Mouse (Mus musculus): Measurements from ENCODE around the gene Egln1. TPM values are rescaled to one million over a fixed set of nuclear protein-coding genes. Genes with fewer than 3 reads are reported as not detected.
A peak's percentile ranks its signal among the peaks of the same experiment; 100 is the strongest.

Gene Egln1
- total RNA-seq, 2 experiments from 2014 or later = 61.4 to 69.5 TPM

DNA sequence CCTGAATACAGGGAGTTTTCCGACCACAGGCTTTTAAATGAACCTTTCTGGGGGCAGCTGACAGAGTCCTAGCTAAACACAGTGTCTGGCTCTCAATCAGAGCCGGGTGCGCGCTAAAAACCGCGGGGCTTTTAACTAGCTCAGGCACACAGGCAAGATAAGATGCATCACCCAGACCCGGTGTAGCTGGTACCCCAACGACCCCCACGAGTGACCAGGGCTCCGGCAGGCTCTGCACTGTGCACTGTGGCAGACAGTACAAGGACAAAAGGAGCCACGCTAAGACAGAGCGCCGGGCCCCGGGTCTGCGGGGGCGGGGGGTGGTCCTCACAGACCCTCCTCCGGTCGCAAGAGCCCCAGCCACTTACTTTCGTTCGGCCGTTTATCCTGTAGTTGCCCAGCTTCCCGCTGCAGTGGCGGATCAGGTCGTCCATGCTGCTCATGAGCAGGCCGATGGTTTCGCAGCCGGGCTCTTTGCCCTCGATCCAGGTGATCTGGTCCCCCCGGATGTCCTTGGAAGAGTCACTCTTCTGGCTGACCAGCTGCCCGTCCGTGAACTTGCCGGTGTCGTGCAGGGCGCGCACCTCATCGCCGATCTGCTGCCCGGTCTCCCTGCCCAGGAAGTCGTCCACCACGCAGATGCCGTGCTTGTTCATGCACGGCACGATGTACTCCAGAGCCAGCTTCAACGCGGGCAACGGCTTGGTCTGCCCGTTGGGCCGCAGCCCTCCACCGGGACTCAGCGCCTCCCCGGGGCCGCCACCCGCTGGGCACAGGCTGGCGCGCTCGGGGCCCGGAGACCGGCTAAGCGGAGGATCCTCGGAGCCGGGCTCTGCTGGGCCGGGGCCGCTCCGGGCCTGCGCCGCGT lies 1.0 kb downstream of the Egln1 start:
- DNase-seq (ENCODE audit: low spot score in 2 of 2) = peak; percentile 30 to 50

DNA sequence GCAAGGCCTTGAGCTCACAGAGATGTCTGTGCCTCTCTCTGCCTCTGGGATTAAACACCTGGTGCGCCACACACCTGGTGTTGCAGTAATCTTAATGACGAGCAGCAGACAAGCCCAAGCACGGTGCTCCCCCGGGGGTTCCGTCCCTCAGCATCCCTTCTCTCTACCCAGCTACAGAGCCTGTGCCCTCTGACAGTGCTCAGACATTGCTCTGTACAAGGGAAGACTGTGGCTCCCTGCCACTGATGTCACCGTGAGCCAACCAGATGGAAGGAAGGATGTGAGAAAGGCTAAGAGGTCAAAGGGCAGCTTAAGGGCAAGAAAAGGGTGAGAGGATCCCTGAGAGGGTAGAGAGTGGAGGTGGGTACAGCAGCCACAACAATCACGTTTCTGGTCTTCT lies 4.7 kb downstream of the Egln1 start:
- no peak for DNase-seq (ENCODE audit: low spot score in 2 of 2)

DNA sequence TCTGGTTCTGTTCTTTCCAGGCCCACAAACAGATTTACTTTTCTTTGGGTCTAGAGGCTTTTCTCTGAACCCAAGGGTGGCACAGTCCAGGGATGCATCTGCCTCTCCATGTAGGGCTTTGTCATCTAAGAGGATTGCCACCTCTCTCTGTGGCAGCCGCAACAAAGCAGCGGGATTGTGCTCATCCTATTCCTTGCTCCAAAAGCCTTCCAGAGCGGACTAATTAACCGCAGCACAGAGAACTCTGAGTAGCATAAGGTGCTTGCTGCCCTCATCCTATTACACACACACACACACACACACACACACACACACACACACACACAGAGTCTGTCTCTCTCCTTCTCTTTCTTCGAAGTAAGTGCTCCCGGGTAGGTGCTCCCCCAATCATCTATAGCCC lies 5.3 kb downstream of the Egln1 start:
- DNase-seq (ENCODE audit: low spot score in 2 of 2) = no peak

DNA sequence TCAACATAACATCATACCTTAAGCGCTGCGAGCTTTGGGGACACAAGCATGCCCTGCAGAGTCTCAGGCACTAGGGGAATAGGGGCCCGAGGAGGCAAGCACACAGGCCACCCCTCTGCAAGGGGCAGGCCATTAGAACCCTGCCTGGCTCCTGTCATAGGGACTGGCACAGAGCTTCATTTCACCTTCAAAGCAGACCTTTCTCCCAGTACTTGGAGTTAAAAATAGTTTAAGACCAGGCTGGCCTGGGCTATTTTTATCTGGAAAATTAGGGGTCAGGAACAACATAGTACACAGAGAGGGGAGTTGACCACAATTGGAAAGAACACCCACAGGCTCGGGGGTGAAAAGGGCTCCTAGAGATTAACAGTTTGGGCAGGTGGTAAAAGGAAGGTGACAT lies 11.8 kb downstream of the Egln1 start:
- DNase-seq (ENCODE audit: low spot score in 2 of 2) = no peak

DNA sequence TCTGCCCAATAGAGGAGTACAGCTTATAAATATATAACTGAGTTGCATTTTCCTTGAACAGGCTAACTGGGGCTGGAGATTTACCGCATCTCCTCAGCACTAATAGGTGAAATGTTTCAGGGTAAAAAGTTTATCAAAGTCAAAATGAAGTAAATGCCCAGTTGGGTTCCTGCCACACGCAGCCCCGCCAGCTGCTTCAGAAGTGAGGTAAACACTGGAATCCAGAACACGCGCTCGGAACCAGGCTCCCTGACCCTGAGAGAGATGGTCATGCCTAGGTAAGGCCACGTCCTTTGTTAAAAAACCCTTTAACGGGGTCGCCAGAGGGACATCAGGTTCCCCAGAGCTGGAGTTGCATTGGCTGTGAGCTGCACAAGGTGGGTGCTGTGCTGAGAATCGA lies 12.4 kb downstream of the Egln1 start:
- DNase-seq (ENCODE audit: low spot score in 2 of 2) = no peak

DNA sequence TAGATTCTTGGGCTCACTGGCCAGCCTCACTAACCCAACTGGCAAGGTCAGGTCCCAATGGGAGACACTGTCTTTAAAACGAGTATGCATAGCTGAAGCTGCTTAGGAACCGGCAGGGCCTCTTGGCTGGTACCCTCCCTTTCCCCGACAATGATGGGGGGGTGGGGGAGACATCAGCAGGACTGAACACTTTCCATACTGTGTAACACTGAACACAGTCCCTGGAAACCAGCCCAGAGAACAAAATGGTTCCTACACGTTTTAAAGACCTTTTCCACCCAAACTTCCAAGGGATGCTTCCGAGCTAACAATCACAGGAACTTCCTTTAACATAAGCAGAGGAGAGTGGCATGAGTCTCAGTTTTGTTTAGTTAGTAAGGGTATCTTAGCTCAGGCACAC lies 14.0 kb downstream of the Egln1 start:
- no peak for DNase-seq (ENCODE audit: low spot score in 2 of 2)

DNA sequence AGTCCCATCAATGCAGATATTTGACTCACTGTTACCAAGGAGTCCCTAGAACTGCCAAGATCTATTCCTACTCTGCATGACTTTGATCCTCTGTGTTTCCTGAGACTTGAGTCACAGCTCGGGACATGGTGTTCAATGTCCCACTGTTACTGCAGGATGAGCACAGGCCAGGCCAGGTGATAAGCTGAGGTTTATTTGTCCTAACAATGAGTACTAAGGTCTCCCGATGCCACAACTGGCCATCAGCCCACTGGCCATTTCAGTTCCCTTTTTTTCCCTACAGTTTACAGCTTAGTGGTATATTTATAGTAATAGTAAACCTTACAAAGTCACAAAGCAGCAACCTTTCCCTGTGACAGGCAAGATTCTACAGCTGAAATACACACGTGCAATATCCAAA lies 16.7 kb downstream of the Egln1 start:
- no peak for DNase-seq (ENCODE audit: low spot score in 2 of 2)

DNA sequence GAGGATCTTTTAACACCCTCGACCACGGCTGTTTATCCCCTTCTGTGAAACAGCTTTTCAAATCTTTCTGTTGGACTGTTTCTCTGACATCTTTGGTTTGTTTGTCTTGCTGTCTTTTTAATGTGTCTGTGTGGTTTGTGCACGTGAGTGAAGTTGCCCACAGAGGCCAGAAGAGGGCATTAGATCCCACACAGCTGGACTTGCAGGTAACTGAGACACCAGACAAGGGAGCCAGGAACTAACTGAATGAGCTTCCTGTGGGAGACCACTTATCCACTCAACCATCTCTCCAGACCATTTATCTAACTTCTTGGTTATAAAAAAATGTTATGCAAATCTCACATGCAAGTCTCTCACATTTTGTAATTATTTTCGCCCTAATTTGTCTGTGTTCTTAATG lies 18.5 kb downstream of the Egln1 start:
- no peak for DNase-seq (ENCODE audit: low spot score in 2 of 2)

DNA sequence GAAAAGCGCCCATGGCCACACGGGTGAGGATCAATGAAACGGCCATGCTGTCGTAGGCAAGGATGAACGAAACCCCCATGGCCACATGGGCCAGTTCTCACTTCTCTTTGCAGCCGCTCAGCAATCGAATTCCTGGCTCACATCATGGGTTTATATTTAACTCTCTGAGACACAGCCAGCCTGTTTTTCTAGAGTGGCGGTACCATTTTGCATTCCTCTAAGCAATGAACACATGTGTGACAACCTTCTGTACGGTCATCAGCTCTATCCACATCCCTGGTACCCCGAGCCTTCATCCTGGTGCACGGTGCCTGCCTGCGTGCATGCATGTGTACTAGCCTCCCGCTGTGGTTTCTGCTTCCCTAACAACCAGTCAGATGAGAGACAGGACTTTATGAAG lies 19.0 kb downstream of the Egln1 start:
- DNase-seq (ENCODE audit: low spot score in 2 of 2) = no peak

DNA sequence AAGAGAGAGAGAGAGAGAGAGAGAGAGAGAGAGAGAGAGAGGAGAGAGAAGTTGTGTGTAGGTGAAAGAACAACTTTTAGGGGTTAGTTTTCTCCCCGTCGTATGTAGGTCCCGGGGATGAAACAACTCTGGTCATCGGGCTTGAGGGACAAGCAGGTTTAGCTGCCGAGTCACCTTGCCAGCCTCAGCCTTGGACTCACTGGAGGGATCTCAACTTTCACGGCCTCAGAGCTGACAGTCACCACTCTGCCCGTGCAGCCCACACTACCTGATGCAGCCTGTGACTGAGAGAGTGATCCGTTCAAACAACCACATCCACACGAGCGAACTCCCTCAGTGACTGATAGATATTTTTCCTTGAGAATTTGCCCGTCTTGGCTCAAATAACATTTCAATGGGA lies 20.1 kb downstream of the Egln1 start:
- no peak for DNase-seq (ENCODE audit: low spot score in 2 of 2)

DNA sequence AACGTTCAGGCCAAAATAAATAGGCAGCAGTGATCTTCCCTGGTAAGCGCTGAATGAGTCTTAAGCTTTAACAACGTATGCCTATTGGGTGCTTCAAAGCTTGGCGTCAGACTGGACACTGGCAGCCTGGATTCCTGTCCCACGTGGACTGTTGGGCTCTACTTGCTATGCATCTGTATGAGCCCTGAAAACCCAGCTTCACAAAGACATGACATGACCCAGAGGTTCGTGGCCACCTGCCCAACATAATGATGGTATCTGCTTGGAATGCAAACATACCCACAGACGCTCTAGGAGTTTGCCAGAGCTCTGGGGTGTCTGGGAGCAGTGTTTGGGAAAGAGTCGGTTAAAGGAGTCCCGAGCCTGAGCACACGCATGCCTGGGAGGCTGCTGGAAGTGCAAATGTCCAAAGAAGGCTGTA lies 22.8 kb downstream of the Egln1 start:
- no peak for DNase-seq (ENCODE audit: low spot score in 2 of 2)

DNA sequence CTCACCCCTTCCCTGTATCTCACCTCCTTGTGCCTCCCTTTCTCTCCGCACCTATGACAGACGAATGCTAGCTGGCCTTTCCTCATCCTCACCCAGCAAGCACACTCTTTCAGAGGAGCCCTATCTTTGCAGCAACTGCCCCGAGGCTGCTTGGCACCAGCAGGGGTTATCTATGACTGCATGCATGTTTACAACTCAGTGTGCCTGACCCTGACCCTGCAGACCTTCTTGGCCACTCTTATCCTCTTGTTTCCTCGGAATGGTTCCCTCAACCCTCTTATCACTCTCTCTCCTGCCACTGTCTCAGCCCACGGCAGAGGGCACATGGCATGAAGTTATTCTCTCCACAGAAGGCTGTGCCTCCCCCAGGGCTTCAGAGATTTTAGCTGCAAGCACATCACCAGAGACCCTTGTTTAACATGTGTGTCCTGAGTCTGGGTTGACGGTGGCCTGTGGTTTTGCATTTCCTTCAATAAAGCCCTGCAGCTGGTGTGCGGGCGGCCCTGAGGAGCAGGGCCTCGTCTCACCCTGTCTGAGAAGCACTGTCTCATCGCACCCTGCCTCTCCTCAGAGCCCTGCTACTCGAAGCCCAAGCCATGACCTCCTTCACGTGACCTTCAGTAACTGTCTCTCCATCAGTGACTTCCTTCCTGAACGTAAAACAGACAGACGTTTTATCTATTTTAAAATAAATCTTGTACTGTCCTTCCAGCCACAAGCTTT lies 23.4 kb downstream of the Egln1 start:
- no peak for DNase-seq (ENCODE audit: low spot score in 2 of 2)

DNA sequence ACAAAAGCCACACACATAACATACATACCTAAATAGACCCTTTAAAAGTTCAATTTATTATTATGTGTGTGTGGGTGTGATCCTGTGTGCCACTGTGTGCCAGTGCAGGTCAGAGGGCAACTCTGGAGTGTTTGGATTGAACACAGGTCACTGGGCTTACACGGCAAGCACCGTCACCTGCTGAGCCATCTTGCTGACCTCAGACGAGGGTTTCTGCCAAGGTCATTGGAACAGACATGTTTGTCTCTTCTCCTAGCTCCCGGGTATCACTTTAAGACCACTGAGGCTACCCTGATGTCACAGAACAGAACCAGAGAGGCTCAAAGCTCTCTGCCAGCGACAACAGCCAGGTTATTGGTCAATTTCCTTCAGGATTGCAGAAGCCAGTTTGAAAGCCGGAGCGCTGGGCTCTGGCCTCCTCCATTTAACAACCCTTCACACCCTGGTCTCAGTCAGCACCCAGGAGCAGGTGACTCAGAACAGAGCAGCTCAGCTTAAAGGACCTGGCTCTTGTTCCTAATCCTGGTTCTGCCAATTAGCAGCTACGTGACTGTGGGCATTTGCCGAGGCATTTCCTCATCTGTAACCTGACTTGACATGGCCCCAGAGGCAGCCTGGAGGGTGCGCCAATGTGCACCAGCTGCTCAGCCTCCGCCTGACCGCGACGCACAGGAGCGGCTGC lies 25.0 kb downstream of the Egln1 start:
- DNase-seq (ENCODE audit: low spot score in 2 of 2) = no peak

DNA sequence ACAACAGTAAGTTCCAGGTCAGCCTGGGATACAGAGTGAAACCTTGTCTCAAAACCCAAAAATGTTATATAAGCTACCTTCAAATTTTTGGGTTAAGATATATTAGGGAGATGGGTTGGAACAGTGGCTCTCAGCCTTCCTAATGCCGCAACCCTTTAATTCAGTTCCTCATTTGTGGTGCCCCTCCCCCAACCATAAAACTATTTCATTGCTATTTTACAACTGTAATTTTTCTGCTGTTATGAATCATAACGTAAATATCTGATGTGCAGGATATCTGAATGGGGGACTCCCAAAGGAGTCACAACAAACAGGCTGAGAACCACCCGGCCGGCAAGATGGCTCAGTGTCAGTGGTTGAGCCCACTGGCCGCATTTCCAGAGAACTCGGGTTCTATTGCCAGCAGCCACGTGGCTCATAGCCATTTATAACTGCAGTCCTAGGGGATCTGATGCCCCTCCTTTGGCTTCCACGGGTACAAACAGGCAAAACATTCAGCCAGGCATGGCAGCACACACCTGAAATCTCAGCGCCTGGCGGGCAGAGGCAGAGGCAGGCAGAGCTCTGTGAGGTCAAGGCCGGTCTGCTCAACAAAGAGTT lies 26.5 kb downstream of the Egln1 start:
- no peak for DNase-seq (ENCODE audit: low spot score in 2 of 2)

DNA sequence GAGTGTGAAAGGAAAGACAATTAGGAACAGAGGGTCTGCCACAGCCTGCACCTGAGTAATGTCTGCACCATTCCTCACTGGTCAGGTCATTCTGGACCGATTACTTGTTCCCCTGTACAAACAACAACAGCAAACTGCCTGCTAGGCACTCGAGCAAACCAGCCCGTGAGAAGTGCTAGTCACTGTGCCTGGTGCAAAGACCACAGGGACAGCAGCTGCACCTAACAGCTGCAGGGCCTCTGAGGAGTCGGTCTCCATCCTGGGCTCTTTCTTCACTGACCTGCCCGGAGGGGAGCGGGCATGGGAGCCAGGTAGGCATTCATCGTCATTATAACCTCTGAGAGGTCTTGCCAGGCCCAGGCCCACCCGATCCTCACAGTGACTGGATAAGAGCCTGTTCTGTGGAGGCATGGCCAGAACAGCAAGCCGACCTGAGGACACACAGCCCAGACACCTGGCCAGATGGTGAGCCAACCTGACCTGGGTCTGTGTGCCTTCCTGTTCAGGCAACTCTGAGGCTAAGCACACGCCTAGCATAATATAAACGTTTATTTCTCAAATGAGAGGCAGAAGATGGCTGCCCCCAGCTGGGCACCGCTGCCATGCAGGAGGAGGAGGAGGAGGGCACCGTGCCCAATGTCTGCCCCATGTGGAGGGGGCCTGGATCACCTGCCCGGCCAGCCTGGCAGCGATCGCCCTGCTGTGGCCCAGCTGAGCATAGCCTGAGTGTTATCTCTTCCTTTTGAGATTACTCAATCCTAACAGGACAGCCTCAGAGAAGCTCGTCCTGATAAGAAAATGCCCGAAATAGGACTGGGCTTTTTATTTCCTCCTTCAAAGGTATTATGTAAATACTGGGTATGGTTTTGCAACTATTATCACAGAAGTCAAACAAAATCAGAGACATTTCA lies 27.5 kb downstream of the Egln1 start:
- DNase-seq (ENCODE audit: low spot score in 2 of 2) = no peak

DNA sequence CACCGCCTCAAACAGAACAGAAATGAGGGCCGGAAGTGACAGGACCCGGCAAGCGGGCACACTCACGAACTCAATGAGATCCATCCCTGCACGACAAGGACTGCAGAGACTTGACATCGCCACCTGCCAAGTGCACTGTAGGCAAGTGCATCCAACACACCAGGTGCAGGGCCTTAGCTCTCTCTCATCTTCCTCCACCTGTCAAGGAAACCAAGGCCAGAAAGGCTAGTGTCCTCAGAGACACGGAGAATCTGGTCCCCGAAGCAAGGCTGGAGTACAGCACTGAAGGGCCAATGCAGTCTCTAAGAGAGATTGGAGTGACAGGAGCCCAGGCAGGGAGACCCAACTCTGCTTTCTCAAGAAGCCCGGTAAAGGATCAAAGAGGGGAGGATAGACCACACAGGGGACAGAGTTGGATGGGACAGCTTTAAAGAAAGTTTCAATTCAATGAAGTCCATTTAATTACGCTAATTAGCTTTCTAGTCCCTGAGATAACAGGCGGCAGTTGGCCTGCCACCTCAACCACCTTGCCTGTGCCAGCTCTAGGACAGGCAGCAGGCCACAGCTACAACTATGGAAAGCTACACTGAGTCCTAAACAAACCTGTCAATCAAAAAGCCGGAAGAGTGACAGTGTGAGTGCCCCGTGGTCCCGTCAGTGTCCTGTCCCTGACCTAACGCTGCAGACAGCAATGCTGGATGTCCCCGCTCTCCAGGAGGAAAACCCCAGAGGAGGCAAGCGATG lies 31.2 kb downstream of the Egln1 start:
- DNase-seq (ENCODE audit: low spot score in 2 of 2) = no peak

DNA sequence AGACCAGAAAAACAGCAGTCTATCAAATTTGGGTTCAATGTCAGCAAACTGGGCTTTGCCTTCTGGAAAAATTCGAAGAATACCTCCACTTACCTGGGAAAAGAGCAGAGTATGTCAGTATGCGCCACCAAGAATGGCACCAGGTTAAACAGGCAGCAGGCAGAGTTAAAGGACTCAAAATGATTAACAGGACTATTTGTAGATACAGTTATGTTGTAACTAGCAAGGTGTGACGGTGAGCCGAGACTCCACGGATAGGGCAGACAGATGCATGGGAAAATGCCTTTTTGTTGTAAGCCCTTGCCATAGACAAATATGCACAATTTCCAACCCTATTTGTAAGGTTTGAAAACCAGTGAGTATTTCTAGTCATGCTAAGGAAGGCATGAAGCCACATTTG lies 35.1 kb downstream of the Egln1 start:
- DNase-seq (ENCODE audit: low spot score in 2 of 2) = no peak

DNA sequence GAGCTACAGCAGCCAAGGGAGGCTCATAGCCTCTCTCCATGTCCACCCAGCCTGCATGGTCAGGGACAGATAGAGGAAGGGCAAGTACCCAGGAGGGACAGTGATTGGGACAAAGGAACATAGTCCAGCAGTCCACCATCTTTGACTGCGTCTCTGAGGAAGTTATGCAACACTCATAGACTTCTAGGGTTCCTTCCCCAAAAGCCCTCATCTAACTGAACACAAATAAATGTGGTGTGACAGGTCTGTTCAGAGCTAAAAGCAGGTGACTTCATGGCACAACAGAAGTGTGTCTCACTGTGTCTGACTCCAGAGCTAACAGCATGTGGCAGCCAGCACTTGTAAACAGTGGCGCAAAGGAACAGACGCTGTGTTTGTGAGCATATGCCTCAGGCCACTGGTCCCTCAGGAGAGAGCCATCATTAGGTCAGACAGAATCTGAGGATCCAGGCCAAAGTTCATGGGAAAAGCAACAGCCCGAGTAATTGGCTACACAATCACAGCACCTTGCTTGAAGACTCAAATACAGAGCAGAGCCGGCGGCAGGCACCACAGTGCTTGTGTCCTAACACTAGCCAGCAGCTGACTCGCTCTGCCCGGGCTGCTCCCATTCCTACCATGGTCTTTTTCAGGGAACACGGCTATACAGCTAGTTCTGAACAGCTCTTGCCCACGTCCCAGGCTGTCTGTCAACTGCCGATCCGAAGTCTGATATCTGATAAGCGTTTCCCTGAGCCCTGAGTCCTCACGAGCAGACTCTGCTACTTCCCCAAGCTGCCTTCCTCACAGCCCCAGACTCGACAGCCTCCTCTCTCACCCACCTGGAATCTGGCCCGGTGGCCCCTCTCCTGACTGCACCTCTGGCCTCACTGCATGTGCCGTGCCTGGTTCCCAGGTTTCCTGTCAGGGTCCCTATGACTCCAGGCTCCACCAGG lies 36.9 kb downstream of the Egln1 start:
- no peak for DNase-seq (ENCODE audit: low spot score in 2 of 2)

DNA sequence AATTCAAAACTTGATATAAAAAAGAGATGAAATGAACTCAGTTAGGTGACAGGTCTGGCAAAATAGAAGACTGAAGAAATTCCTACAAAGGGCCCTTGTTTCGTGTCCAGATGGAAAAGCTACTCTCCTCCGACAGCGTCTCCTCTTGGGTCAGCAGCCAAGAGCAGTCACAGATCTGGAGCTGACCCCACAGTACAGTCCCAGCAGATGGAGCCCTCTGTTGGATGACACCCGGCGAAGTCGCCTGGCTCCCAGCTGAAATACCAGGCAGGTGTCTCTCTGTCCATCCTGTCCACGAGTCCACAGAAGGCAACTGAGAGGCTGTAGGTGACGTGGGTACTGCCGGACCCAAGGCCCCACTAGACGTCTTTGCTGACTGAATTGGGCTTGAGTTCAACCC lies 38.8 kb downstream of the Egln1 start:
- DNase-seq (ENCODE audit: low spot score in 2 of 2) = no peak
